Mouse (Mus musculus): ENCODE results near the gene Dsel.

GRCm38 (mm10) chr1:111875784-111876183 is 11.1 kb upstream of the Dsel start:
- TF ChIP-seq POLR2A (IDR thresholded peaks at IDR 0.05; ENCODE audit: borderline replicate concordance, control insufficient read depth, low read depth, low read length) (no peak), CTCF (IDR thresholded peaks at IDR 0.05; ENCODE audit: control insufficient read depth, insufficient read depth, low read length) (no peak)

Measured in bone marrow, adult 2 months (tissue).